Mouse (Mus musculus) cerebellum, adult 11 months (tissue): ENCODE results near the gene Asic5.

Source experiments
- DNase-seq: peaks from one replicate; pipeline ENCODE4 v3.0.0; 2022

The Asic5 gene

DNA sequence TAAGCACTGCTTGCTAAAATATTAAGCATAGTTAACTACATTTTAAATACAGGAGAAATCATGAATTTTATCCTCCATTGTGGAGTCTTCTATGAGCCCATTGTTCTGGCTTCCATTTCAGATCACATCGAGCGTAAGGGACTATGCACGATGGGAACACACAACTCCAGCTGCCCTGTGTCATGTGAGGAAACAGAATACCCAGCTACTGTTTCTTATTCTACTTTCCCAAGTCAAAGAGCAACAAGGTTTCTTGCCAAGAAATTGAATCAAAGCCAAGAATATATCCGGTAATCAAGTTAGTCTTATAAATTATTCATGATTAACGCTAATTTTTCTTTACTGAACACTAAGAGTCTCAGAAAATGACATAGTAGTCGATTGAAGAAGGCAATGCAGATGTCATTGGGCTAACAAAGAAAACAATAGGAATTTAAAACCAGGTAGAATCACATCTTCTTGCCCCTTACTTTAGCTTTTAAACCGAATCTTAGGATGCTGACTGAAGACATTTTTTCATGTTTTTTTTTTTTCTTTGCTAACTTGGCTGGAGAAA, 32.1 kb downstream of the Asic5 start:
- DNase-seq, result no peak

- no peak for DNase-seq
Observed at GRCm38 (mm10) chr3:82022421-82022920, 40.4 kb downstream of the Asic5 start.

- DNase-seq, result no peak
Observed at GRCm38 (mm10) chr3:82023065-82023464, 41.0 kb downstream of the Asic5 start.

GRCm38 (mm10) chr3:82027286-82027685, 45.2 kb downstream of the Asic5 start:
- DNase-seq, result no peak

DNA sequence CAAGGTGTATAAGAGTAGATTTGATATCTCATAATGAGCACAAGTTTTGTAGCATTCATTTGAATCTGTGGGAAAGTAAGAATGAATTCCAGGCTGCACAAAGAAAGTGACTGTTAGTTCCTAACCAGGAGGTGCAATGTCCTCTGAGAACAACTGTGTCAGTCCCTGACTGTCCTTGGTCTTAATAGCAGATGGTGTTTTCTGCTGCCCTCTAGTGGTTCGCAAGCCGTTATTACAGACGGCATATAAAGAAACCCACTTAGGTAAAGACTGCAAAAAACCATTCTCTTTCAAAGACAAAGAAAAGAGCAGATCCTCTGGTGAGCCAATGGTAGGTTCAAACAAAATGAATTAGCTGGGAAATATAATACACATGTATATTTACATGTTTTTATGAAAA, 47.1 kb downstream of the Asic5 start:
- peak; percentile 23 for DNase-seq

DNA sequence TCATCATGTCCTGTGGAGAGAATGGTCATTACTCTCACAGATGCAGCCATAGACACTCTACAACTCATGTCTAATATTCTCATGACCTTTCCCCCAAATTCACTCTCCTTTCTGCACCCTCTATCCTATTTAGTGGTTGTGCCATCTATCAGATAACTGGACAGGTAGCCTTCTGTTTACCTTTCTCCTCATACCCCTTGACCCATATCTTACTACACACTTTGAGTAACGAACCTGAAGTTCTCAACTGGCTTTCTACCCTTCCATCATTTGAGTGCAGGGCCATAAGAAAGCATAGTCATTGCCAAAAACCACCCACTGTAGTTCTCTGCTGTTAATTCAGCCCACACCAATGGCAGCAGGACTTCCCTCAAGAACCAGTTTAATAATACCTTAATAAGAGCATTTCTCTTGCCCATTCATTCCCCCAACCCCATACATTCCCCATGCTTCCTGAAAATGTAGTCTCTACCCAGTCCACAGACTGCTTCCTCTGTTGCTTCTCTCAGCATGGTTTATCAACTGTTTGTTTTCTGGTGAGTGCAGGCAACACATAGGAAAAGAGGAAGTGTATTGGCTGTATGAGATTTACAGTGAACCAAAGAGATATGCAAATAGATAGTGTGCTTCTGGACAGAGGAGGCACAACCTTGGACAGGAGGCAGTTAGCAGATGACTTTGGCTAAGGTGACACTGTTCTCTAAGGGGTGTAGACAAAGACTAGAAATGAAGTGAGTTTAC, 48.1 kb downstream of the Asic5 start:
- no peak for DNase-seq

- DNase-seq, result no peak
Observed at GRCm38 (mm10) chr3:82036262-82037044, 54.4 kb downstream of the Asic5 start.

DNA sequence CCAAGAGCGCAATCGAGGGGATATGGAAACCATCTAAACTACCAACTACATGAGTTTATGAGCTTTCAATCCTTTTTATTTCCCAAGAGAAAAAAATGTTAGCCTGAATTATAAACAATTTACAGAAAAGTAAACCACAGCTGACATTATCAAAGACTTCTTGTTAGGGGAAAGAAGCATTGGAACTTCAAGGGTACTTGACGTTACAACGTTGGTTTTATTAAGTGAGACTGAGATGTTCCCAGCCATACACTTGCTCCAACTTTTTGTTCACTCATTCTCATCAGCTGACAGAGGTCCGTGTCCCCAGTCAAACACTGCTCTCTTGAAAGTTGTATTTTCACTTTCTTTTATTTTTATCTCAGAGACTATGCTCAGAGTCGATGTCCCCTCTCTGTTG, 61.6 kb downstream of the Asic5 start:
- DNase-seq, result no peak

- no peak for DNase-seq
Observed at GRCm38 (mm10) chr3:82044902-82045301, 62.8 kb downstream of the Asic5 start.

- DNase-seq, result no peak
Observed at GRCm38 (mm10) chr3:82046087-82046486, 64.0 kb downstream of the Asic5 start.

DNA sequence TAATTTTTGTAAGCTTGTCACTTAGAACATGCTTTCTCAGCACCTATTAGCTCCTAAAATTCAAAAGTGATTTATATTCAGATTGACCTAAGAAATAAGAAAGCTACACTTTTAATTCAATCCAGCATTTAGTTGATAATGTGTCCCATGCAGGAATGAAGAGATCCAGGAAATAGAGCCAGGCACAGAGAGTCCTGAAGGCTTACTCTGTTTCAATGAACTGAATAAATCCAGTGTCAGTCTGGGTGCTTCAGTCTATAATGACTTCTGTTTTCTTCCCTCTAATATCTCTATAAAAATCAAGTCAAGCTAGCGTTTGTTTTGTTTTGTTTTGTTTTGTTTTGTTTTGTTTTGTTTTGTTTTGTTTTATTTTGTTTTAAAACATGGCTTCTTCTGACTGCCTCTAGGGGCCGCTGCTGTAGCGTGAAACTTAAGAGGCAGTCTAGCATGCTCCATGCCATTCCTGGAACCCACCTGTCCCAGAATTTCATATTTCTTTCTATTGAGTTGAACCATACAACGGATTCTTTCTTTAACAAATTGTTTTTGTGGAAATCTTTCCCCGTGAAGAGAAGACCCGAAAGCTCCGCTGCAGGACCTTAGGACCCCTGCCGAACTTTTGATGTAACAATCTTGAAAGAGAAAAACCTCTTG, 65.1 kb downstream of the Asic5 start:
- peak; percentile 26 for DNase-seq

DNA sequence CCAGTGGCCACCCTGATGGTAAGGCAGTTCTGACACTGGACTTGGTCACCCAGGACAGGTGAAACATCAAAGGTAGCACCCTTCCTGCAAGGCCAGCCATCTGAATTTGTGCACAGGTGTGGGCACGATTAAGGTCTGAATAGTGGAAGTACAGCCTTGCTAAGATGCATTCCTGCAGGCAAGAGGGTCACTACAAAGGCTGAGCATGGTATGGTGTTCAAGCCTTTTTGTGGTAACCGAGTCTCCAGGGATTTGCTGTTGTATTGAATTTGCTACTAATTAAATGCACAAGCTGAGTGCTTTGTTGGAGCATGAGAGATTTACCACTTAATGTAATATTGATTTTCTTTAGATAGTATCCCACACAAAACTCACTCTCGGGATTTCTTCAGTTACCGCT, 66.0 kb downstream of the Asic5 start:
- no peak for DNase-seq

- no peak for DNase-seq
Observed at GRCm38 (mm10) chr3:82048681-82049080, 66.6 kb downstream of the Asic5 start.

DNA sequence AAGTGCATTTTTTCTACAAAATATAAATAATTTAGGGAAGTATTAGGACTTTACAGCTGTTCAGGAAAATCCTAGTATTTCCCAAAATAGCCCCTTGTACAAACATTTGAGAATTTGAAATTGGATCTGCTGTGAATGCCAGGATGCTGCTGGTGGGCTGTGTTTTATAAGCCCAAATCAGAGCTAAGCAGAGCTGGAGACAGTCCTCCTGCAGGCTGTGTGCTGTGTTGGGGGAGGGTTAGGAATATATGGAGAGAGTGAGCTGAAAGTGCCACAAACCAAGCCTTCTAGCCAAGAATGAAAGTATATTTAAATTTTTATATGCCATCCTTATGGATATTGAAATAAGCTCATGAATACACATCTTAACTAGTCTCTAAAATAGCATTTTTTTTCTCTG, 69.4 kb downstream of the Asic5 start:
- DNase-seq, result no peak

DNA sequence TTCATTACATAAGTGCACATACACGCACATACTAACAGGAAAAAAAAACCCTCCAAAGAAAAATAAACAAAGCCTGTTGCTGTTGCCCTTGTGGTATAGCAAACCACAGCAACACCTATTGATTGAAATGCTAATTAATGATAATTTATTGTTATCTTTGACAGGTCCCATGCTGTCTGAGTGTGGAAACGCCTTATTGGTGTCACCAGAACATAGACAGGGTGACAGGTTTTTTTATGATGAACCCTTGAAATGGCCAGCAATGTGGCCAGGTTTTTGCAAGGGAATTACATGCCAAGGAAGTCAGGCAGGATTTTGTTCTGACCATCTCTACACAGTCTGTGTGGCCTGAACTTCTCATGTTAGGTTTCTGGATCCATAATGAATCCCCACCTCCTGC, 69.9 kb downstream of the Asic5 start:
- DNase-seq, result no peak

GRCm38 (mm10) chr3:82054283-82054974, 72.3 kb downstream of the Asic5 start:
- DNase-seq, result no peak

DNA sequence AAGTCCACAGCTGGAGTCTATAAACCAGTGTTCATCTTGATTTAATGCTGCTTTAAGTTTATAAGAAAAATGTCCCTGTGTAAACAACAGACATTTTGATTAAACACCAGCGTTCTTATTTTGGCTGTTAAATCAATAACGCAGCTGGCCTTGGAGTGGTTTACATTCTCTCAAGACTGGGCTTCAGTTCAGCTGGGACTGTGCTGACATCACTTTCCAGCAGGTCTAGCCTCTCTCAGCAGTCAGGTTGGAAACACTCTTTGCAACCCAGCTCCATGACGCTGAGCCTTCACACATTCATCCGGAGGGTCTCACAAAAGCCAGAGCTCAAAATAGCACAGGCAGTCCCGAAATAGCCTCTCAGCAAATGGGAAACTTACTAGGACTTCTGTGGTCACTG, 75.1 kb downstream of the Asic5 start:
- no peak for DNase-seq

DNA sequence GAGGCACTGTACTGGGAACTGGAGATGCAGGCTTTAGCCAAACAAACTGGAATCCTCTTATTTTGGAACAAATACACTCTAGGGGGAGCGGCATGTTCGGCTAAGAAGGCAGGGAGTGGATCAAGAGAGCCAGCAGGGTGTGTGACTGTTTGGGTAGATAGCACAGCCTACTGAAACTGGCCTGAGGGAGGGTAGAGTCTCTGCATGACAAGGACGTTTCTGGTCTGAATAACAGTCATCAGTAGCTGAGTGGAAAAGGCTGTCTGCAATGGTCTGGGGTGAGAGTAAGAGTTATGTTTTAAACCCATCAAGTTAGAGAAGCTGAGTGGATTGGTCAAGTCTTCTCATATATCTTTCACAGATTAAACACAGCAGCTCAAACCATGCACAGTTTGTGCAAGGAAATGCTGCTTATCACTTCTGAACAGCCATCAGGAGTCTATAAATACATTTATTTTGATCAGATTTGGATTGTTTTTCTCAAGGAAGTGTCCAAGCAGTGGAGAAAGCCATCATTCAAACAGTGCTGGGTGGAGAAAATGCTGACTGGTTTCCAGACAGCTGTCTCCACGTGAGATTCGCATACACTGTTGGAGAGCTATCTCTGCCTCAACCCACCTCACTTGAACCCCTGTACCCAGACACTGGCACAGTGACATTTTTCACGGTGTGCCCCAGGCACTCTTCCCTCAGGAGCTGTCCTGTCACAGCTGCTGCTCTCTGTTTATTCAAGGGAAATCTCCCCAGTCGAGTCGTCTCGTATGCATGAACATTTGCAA, 79.5 kb downstream of the Asic5 start:
- no peak for DNase-seq

- DNase-seq, result no peak
Observed at GRCm38 (mm10) chr3:82067830-82068229, 85.7 kb downstream of the Asic5 start.
